ENCODE assay signal across 29 mouse cellular contexts in the genomic region with DNA sequence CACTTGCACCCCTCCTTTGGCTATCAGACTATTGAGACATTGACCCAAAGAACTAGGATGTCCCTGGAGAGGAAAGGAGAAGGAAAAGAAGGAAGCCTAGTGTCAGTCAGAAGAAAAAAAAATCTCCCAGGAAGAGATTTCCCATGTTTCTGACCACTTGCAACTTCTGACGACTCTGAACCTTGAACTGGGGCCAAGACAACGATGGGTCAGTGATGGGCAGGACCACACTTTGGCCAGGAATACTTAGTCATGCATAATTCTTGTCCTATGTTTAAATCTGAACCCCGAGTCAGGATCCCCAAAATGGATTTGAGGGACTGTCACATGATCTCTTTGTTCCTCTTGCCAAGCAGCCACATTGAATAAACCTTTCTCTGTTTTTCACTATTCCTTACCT.
"Had no signal": no experiment of that assay in that cellular context is flagged by ENCODE, and none has a peak within 500 bp of the region (broad histone marks: within the 10 kb centered on the region; RNA-seq: fewer than 3 reads in every experiment).

No protein-coding gene starts in this region.

- H3K4me3 ChIP-seq: heart, adult 2 months; heart, embryonic 13.5 days; heart, embryonic 15.5 days; hindbrain, embryonic 10.5 days; hindbrain, embryonic 12.5 days; intestine, embryonic 15.5 days; layer of hippocampus, adult 2 months; left cerebral cortex, adult 2 months; limb, embryonic 10.5 days; limb, embryonic 12.5 days; liver, embryonic 13.5 days; liver, embryonic 15.5 days had no signal

- H3K27me3 ChIP-seq: heart, embryonic 13.5 days; heart, embryonic 15.5 days; hindbrain, embryonic 12.5 days; intestine, embryonic 15.5 days; limb, embryonic 12.5 days; liver, embryonic 13.5 days; liver, embryonic 15.5 days had no signal

- H3K9me3 ChIP-seq: heart, embryonic 13.5 days; heart, embryonic 15.5 days; hindbrain, embryonic 10.5 days; hindbrain, embryonic 12.5 days; intestine, embryonic 15.5 days; limb, embryonic 10.5 days; limb, embryonic 12.5 days; liver, embryonic 13.5 days; liver, embryonic 15.5 days had no signal

- H3K27ac ChIP-seq: heart, adult 2 months; heart, embryonic 13.5 days; heart, embryonic 15.5 days; hindbrain, embryonic 10.5 days; hindbrain, embryonic 12.5 days; hindbrain, embryonic 14.5 days; intestine, embryonic 15.5 days; layer of hippocampus, adult 2 months; left cerebral cortex, adult 2 months; limb, embryonic 10.5 days; limb, embryonic 12.5 days; liver, embryonic 13.5 days; liver, embryonic 15.5 days had no signal

- H3K36me3 ChIP-seq: heart, embryonic 13.5 days; heart, embryonic 15.5 days; hindbrain, embryonic 10.5 days; hindbrain, embryonic 12.5 days; intestine, embryonic 15.5 days; limb, embryonic 10.5 days; limb, embryonic 12.5 days; liver, embryonic 13.5 days; liver, embryonic 15.5 days had no signal

- H3K4me2 ChIP-seq: heart, embryonic 11.5 days; heart, embryonic 13.5 days; heart, embryonic 15.5 days; hindbrain, embryonic 12.5 days; hindbrain, embryonic 14.5 days; intestine, embryonic 15.5 days; limb, embryonic 12.5 days; liver, embryonic 11.5 days; liver, embryonic 13.5 days; liver, embryonic 15.5 days had no signal

- ATAC-seq: hindbrain, embryonic 16.5 days; inflammation-experienced regulatory T-cells, adult 6 months; intestine, embryonic 15.5 days; intestine, postnatal 0 days; liver, postnatal 0 days had no signal

- H3K9ac ChIP-seq: heart, embryonic 13.5 days; heart, embryonic 15.5 days; hindbrain, embryonic 12.5 days; hindbrain, embryonic 14.5 days; intestine, embryonic 15.5 days; limb, embryonic 12.5 days; liver, embryonic 13.5 days; liver, embryonic 15.5 days; liver, postnatal 0 days had no signal

- H3K4me1 ChIP-seq: heart, embryonic 13.5 days; heart, embryonic 15.5 days; hindbrain, embryonic 10.5 days; hindbrain, embryonic 12.5 days; intestine, embryonic 15.5 days; limb, embryonic 10.5 days; limb, embryonic 12.5 days; liver, embryonic 13.5 days; liver, embryonic 15.5 days had no signal

- DNase-seq: gastrocnemius, postnatal 10 days; gastrocnemius, postnatal 25 days; heart, adult 2 months; heart, postnatal 14 days; heart, postnatal 4 days; kidney, adult 18-20 months; kidney, adult 8-10 months; kidney, postnatal 10 days; kidney, postnatal 25 days; kidney, postnatal 4 days; liver; liver, embryonic 13.5 days; liver, postnatal 0 days had no signal
